Mouse (Mus musculus) liver, adult 2 months (tissue): ENCODE data around the gene Rtl1. TPM values are rescaled to one million over a fixed set of nuclear protein-coding genes. Genes with fewer than 3 reads are reported as not detected.
A peak's percentile ranks its signal among the peaks of the same experiment; 100 is the strongest.

Source experiments
- DNase-seq: peaks from one replicate; pipeline ENCODE4 v3.0.0-alpha.2; 2011; ENCODE audit warnings: low read depth, low spot score; ENCODE audit errors: extremely low read depth
- H3K27ac ChIP-seq: fragments of 200-500 bp; replicated peaks from 2 replicates; pipeline ENCODE4 v1.5.1; 2012; ENCODE audit warnings: low read depth, mild to moderate bottlenecking, control low read depth, inconsistent platforms, low read length; ENCODE audit not compliant: insufficient read depth
- H3K27me3 ChIP-seq: fragments of 200-500 bp; 2 replicates; pipeline ENCODE4 v1.6.1; 2012; ENCODE audit warnings: mild to moderate bottlenecking, moderate library complexity, low read length, inconsistent platforms; ENCODE audit not compliant: control insufficient read depth, insufficient read depth
- H3K36me3 ChIP-seq: fragments of 200-500 bp; 2 replicates; pipeline ENCODE4 v1.6.1; 2012; ENCODE audit warnings: low read length, inconsistent platforms; ENCODE audit not compliant: control insufficient read depth, insufficient read depth
- H3K4me1 ChIP-seq: fragments of 200-500 bp; 2 replicates; pipeline ENCODE4 v1.6.1; 2011; ENCODE audit warnings: low read length; ENCODE audit not compliant: control insufficient read depth, insufficient read depth
- H3K4me3 ChIP-seq: fragments of 200-500 bp; 2 replicates; pipeline ENCODE4 v1.5.1; 2011; ENCODE audit warnings: low read depth, mild to moderate bottlenecking, control low read depth, low read length, moderate library complexity; ENCODE audit not compliant: insufficient read depth
- H3K79me2 ChIP-seq: fragments of 200-500 bp; 2 replicates; pipeline ENCODE4 v1.6.1; 2012; ENCODE audit warnings: inconsistent platforms, mild to moderate bottlenecking, low read length, moderate library complexity; ENCODE audit not compliant: control insufficient read depth, insufficient read depth
- H3K9ac ChIP-seq: fragments of 200-500 bp; 2 replicates; pipeline ENCODE4 v1.6.1; 2012; ENCODE audit warnings: low read depth, mild to moderate bottlenecking, control low read depth, inconsistent platforms, low read length
- CTCF ChIP-seq: fragments of 200-500 bp; IDR thresholded peaks from 2 replicates; pipeline ENCODE4 v1.5.1; 2011; ENCODE audit warnings: low read depth, low read length, control low read depth
- POLR2A ChIP-seq: fragments of 200-500 bp; IDR thresholded peaks from 2 replicates; pipeline ENCODE4 v1.6.1; 2011; ENCODE audit warnings: low read length, control low read depth; ENCODE audit not compliant: insufficient read depth; ENCODE audit errors: extremely low read depth
- WGBS: fragments of 180-500 bp; shearing (Covaris S2); methylation state at CpG from one replicate; pipeline ENCODE4 v1.1.7; 2018; 5-methylcytosine and 5-hydroxymethylcytosine counted together
- polyA plus RNA-seq: library from polyadenylated mRNA; depleted of rRNA; stranded (reverse); fragments of >200 nt; gene quantifications from 2 replicates; pipeline ENCODE4 v1.2.3, GENCODE M21; 2012; rRNA removed
- total RNA-seq: library from RNA; depleted of rRNA; stranded (reverse); fragments of >200 nt; gene quantifications from 2 replicates; pipeline ENCODE4 v1.2.3, GENCODE M21; 2014; rRNA removed

Gene Rtl1
- total and polyA plus RNA-seq, 2 experiments = not detected

- 57% methylated on average over 17 of the region's 17 CpGs for WGBS
- Histone ChIP-seq H3K9ac (no peak overlapping the region), H3K4me3 (no peak overlapping the region), H3K27me3 (0 out of 2 replicates have a peak, but pooled peaks cover 2% of the 10 kb centered on the region), H3K27ac (no peak overlapping the region), H3K36me3 (no peaks in the 10 kb centered on the region), H3K4me1 (no peaks in the 10 kb centered on the region), H3K79me2 (no peaks in the 10 kb centered on the region)
- TF ChIP-seq POLR2A (no peak), CTCF (peak; percentile 80)
- peak; percentile 59 for DNase-seq
Measured at GRCm38 (mm10) chr12:109542635-109543249, 57.4 kb downstream of the Rtl1 start.

GRCm38 (mm10) chr12:109542011-109542410 lies 58.1 kb downstream of the Rtl1 start:
- H3K9ac ChIP-seq = no peak overlapping the region

GRCm38 (mm10) chr12:109541540-109541899 lies 58.6 kb downstream of the Rtl1 start:
- DNase-seq = no peak
- Histone ChIP-seq H3K36me3 (no peaks in the 10 kb centered on the region), H3K4me3 (no peak overlapping the region), H3K9ac (no peak overlapping the region), H3K79me2 (no peaks in the 10 kb centered on the region), H3K27ac (no peak overlapping the region), H3K4me1 (no peaks in the 10 kb centered on the region), H3K27me3 (0 out of 2 replicates have a peak, but pooled peaks cover 2% of the 10 kb centered on the region)
- 53% methylated on average over 16 of the region's 16 CpGs for WGBS
- TF ChIP-seq POLR2A = no peak

More at GRCm38 (mm10) chr12:109542011-109542410, 58.1 kb downstream of the Rtl1 start:
- Histone ChIP-seq H3K79me2 (no peaks in the 10 kb centered on the region), H3K27me3 (0 out of 2 replicates have a peak, but pooled peaks cover 2% of the 10 kb centered on the region), H3K4me3 (no peak overlapping the region), H3K27ac (no peak overlapping the region), H3K4me1 (no peaks in the 10 kb centered on the region), H3K36me3 (no peaks in the 10 kb centered on the region)
- TF ChIP-seq CTCF (peak; percentile 52), POLR2A (no peak)
- 50% methylated on average over 14 of the region's 14 CpGs for WGBS
- DNase-seq = peak; percentile 24

GRCm38 (mm10) chr12:109540739-109541539 lies 59.2 kb downstream of the Rtl1 start:
- no peak for DNase-seq

GRCm38 (mm10) chr12:109539950-109540349 lies 60.2 kb downstream of the Rtl1 start:
- TF ChIP-seq POLR2A (no peak), CTCF (no peak)
- H3K27ac ChIP-seq = no peak overlapping the region
- 0 out of 2 replicates have a peak, but pooled peaks cover 2% of the 10 kb centered on the region for H3K27me3 ChIP-seq
- no peaks in the 10 kb centered on the region for H3K79me2 ChIP-seq
- DNase-seq = no peak
- H3K4me1 ChIP-seq = no peaks in the 10 kb centered on the region
- H3K4me3 ChIP-seq = no peak overlapping the region
- H3K36me3 ChIP-seq = no peaks in the 10 kb centered on the region
- WGBS = 74% methylated on average over 13 of the region's 13 CpGs
- H3K9ac ChIP-seq = no peak overlapping the region

More at GRCm38 (mm10) chr12:109540739-109541539, 59.2 kb downstream of the Rtl1 start:
- H3K4me3 ChIP-seq = no peak overlapping the region
- H3K4me1 ChIP-seq = no peaks in the 10 kb centered on the region
- 0 out of 2 replicates have a peak, but pooled peaks cover 2% of the 10 kb centered on the region for H3K27me3 ChIP-seq
- no peak overlapping the region for H3K9ac ChIP-seq
- no peaks in the 10 kb centered on the region for H3K36me3 ChIP-seq
- 43% methylated on average over 30 of the region's 30 CpGs for WGBS
- H3K27ac ChIP-seq = no peak overlapping the region
- TF ChIP-seq POLR2A (no peak), CTCF (no peak)
- H3K79me2 ChIP-seq = no peaks in the 10 kb centered on the region

Other genes starting within 250 kb of the Rtl1 start
- gene Dlk1, start 147.5 kb downstream of the Rtl1 start, total RNA-seq = not detected in 2 replicates
- gene Dlk1, start 147.5 kb downstream of the Rtl1 start, polyA plus RNA-seq = 0.05 TPM in 1 of 2 replicates, not detected in the other